In the genomic region with DNA sequence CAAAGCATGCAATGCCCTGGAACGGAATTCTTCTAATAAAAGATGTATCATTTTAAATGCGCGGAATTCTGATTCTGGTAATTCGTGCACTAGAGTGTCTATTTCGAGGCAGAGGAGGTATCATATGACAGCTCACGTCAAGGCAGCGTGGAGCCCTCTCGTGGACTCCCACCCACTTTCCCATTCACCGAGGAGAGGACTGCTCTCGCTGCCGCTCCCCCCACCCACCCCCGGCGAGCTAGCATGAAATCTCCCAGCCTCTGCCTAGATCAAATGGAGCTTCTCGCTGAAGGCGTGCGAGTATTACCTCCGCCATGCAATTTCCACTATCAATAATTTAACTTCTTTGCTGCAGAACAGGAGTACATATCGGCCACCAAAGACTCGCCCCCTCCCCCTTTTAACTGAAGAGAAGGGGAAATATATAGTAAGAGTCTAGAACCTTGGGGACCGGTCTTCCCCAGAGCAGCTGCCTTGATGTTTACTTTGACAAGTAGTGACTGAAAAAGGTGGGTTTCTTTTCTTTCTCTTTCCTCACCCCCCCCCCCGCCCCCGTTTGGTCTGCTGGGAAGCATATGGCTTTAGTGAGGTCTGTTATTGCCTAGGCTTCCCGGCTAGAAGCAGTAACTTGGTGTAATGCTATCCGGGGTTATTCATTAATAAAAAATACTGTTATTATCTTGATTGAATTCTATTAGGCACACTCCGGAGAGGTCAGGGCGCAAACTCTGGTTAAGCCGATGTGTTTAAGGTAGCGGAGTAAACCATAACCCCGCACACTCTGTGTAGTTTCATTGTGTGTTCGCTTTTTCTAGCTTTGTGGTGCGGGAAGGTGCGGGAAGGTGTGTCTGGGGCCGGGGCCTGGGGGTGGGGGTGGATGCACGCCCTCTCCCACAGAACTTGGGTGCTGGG, we compare ENCODE assay signal across 7 mouse cellular contexts. TPM values are rescaled to one million over a fixed set of nuclear protein-coding genes. Genes with fewer than 3 reads are reported as not detected.
DNase-seq lines count a peak whose midpoint lies in the region; ATAC-seq and TF ChIP-seq lines count a peak whose summit lies in the region.

No protein-coding gene starts in this region.

- under 1% methylated on average over 34 of the region's 34 CpGs for WGBS in embryonic facial prominence, embryonic 13.5 days
- WGBS in midbrain, embryonic 14.5 days = 2% methylated on average over 34 of the region's 34 CpGs

- no peak for ATAC-seq in embryonic facial prominence, embryonic 13.5 days (ENCODE audit: insufficient number of reproducible peaks, insufficient read depth, low FRiP score, low TSS enrichment, low read depth)
- ATAC-seq in midbrain, embryonic 14.5 days (ENCODE audit: low FRiP score, low TSS enrichment) = peak; percentile 24

- H3K4me2 ChIP-seq in embryonic facial prominence, embryonic 13.5 days = peak overlapping the region; percentile 93
- H3K4me2 ChIP-seq in midbrain, embryonic 14.5 days (ENCODE audit: low read length) = peak overlapping the region; percentile 90

- DNase-seq in ES-E14 (ENCODE audit: low read depth, low spot score) = no peak
- DNase-seq in layer of hippocampus, postnatal 10 days (ENCODE audit: low spot score in 2 of 2) = peak; percentile 41 to 56
- DNase-seq in midbrain, embryonic 14.5 days = peak; percentile 80
- DNase-seq in gastrocnemius, postnatal 25 days = no peak
- DNase-seq in gastrocnemius, postnatal 14 days = no peak

- peaks cover 23% of the 10 kb centered on the region for H3K4me1 ChIP-seq in E14TG2a.4 (replicated peaks; ENCODE audit: low read depth, low read length)
- H3K4me1 ChIP-seq in ES-E14 (ENCODE audit: control insufficient read depth in 2 of 2, insufficient read depth in 2 of 2, low read length in 2 of 2, poor library complexity in 1 of 2) = no peaks in the 10 kb centered on the region
- peaks cover 37% of the 10 kb centered on the region for H3K4me1 ChIP-seq in embryonic facial prominence, embryonic 13.5 days
- H3K4me1 ChIP-seq in midbrain, embryonic 14.5 days (ENCODE audit: control insufficient read depth, insufficient read depth, low read length) = peaks cover 10% of the 10 kb centered on the region

- intact Hi-C loops in gastrocnemius, postnatal 14 days (cut with DNase I; ENCODE audit: low total_unique reads) = loop anchor here (5.0 kb wide), 1 partner anchor 815 kb away; no protein-coding TSS in a partner anchor

- H3K9me3 ChIP-seq in E14TG2a.4 (ENCODE audit: low read length) (no peaks in the 10 kb centered on the region), ES-E14 (ENCODE audit: control insufficient read depth, insufficient read depth, low read depth, low read length) (no peaks in the 10 kb centered on the region)
- H3K9me3 ChIP-seq in embryonic facial prominence, embryonic 13.5 days = no peaks in the 10 kb centered on the region
- H3K9me3 ChIP-seq in midbrain, embryonic 14.5 days (ENCODE audit: control insufficient read depth, low read length) = no peaks in the 10 kb centered on the region

- no peak overlapping the region for H3K27ac ChIP-seq in ES-E14 (ENCODE audit: insufficient read depth, low read depth, low read length, poor library complexity, severe bottlenecking)
- H3K27ac ChIP-seq in embryonic facial prominence, embryonic 13.5 days = no peak overlapping the region
- H3K27ac ChIP-seq in midbrain, embryonic 14.5 days (replicated peaks; ENCODE audit: low read depth, low read length) = 0 out of 2 replicates have a peak overlapping the region, but pooled peaks have one; percentile 10

- H3K36me3 ChIP-seq in E14TG2a.4 (ENCODE audit: insufficient read depth, low read length) (no peaks in the 10 kb centered on the region), ES-E14 (ENCODE audit: control insufficient read depth, insufficient read depth, low read length, poor library complexity, severe bottlenecking) (no peaks in the 10 kb centered on the region)
- H3K36me3 ChIP-seq in embryonic facial prominence, embryonic 13.5 days = no peaks in the 10 kb centered on the region
- no peaks in the 10 kb centered on the region for H3K36me3 ChIP-seq in midbrain, embryonic 14.5 days (ENCODE audit: control insufficient read depth, insufficient read depth, low read length)

- TF ChIP-seq CTCF in E14TG2a.4 (conservative IDR thresholded peaks at IDR 0.05; ENCODE audit: low read length) = no peak

- H3K9ac ChIP-seq in ES-E14 (ENCODE audit: insufficient read depth, low read depth, low read length, poor library complexity, severe bottlenecking) = no peak overlapping the region
- H3K9ac ChIP-seq in embryonic facial prominence, embryonic 13.5 days = peak overlapping the region; percentile 77
- peak overlapping the region; percentile 51; the same call in 1 of the 2 replicates for H3K9ac ChIP-seq in midbrain, embryonic 14.5 days (replicated peaks; ENCODE audit: low read length)

- peaks cover 63% of the 10 kb centered on the region for H3K27me3 ChIP-seq in E14TG2a.4 (ENCODE audit: insufficient read depth, low read length)
- peaks cover 31% of the 10 kb centered on the region for H3K27me3 ChIP-seq in embryonic facial prominence, embryonic 13.5 days
- H3K27me3 ChIP-seq in midbrain, embryonic 14.5 days (ENCODE audit: control insufficient read depth, insufficient read depth, low read length) = 0 out of 2 replicates have a peak, but pooled peaks cover 4% of the 10 kb centered on the region

- H3K4me3 ChIP-seq in E14TG2a.4 (replicated peaks; ENCODE audit: low read length) (peak overlapping the region; percentile 87), ES-E14 (ENCODE audit: insufficient read depth in 1 of 2, low read depth in 1 of 2, low read length in 2 of 2, poor library complexity in 1 of 2, severe bottlenecking in 1 of 2) (peak overlapping the region; percentile 72 to 73)
- peak overlapping the region; percentile 69 for H3K4me3 ChIP-seq in embryonic facial prominence, embryonic 13.5 days
- peak overlapping the region; percentile 60 for H3K4me3 ChIP-seq in midbrain, embryonic 14.5 days (replicated peaks; ENCODE audit: low read depth, low read length)

- in situ Hi-C loops in ES-E14 (cut with MboI; ENCODE audit: low sequenced_read_pairs in 2 of 2, unreplicated experiment in 2 of 2) = loop anchor here in 1 of 2 experiments (25.0 kb wide), 1 partner anchor 980 kb away; no protein-coding TSS in a partner anchor

TF ChIP-seq in ES-E14, 5 proteins besides CTCF, POLR2A, EP300 and RAD21:
- TF ChIP-seq ZC3H11A (IDR thresholded peaks at IDR 0.05; ENCODE audit: borderline replicate concordance, low read depth, low read length) (no peak), HCFC1 (IDR thresholded peaks at IDR 0.05; ENCODE audit: borderline replicate concordance, insufficient read depth, low read length) (no peak), ZNF384 (IDR thresholded peaks at IDR 0.05; ENCODE audit: low read depth, low read length) (no peak), CHD2 (IDR thresholded peaks at IDR 0.05; ENCODE audit: low read depth, low read length) (no peak), MAFK (IDR thresholded peaks at IDR 0.05; ENCODE audit: insufficient read depth, low read depth, low read length) (no peak)

RNA-seq across cellular contexts. Expression of gene Bdnf, which starts 18.0 kb away (rescaled TPM):
- 3.6 and 5.4 TPM in 2 replicates for total RNA-seq in ES-E14 (2012; rRNA removed)
- polyA plus RNA-seq in embryonic facial prominence, embryonic 13.5 days (2015; fragmentation: Nextera tagmentation; extraction: Ambion mirVana) = 4.7 and 5.1 TPM in 2 replicates
- 10 to 100 TPM; 27.1 to 29.6 TPM for total RNA-seq in layer of hippocampus, postnatal 10 days (2021)
- 5.2 and 6.3 TPM in 2 replicates for polyA plus RNA-seq in midbrain, embryonic 14.5 days (2014; fragmentation: Nextera tagmentation; extraction: Ambion mirVana)
- total RNA-seq in gastrocnemius, postnatal 25 days (2021) = under 1 TPM; 0.64 to 0.86 TPM
- total RNA-seq in gastrocnemius, postnatal 14 days (2021) = under 1 TPM; 0.10 to 0.24 TPM

Comparison
In these comparisons a context has a peak if more than half of its experiments do, and no peak if none do; other contexts are left out.
1. DNase-seq: peak in layer of hippocampus, postnatal 10 days (2 of 2) and midbrain, embryonic 14.5 days (single experiment); none in ES-E14 (single experiment), gastrocnemius, postnatal 25 days (single experiment) and gastrocnemius, postnatal 14 days (single experiment).
2. Peak in every context shown above with its lines, with median percentiles within 50 percentile points of each other: H3K4me3 ChIP-seq.